ENCODE assay signal across 9 mouse cellular contexts in genomic region chr6:88132051-88132450, GRCm38 (mm10). TPM values are rescaled to one million over a fixed set of nuclear protein-coding genes. Genes with fewer than 3 reads are reported as not detected.
DNase-seq lines count a peak whose midpoint lies in the region; ATAC-seq and TF ChIP-seq lines count a peak whose summit lies in the region.
"Had no signal": no experiment of that assay in that cellular context is flagged by ENCODE, and none has a peak within 500 bp of the region (broad histone marks: within the 10 kb centered on the region; RNA-seq: fewer than 3 reads in every experiment).

No protein-coding gene starts in this region.

- 5% methylated on average over 17 of the region's 17 CpGs for WGBS in stomach, embryonic 14.5 days
- WGBS in stomach, postnatal 0 days: 6% methylated on average over 17 of the region's 17 CpGs
- under 1% methylated on average over 17 of the region's 17 CpGs for WGBS in forebrain, embryonic 16.5 days
- WGBS in limb, embryonic 15.5 days: 5% methylated on average over 17 of the region's 17 CpGs
- WGBS in stomach, embryonic 16.5 days: 4% methylated on average over 17 of the region's 17 CpGs

- no peaks in the 10 kb centered on the region for H3K27me3 ChIP-seq in stomach, embryonic 14.5 days (ENCODE audit: control insufficient read depth, insufficient read depth, low read length)
- no peaks in the 10 kb centered on the region for H3K27me3 ChIP-seq in stomach, postnatal 0 days (ENCODE audit: control insufficient read depth, insufficient read depth, low read length)
- H3K27me3 ChIP-seq in forebrain, embryonic 16.5 days (replicated peaks; ENCODE audit: control insufficient read depth, insufficient read depth, low read length): no peaks in the 10 kb centered on the region
- no peaks in the 10 kb centered on the region for H3K27me3 ChIP-seq in limb, embryonic 15.5 days
- no peaks in the 10 kb centered on the region for H3K27me3 ChIP-seq in stomach, embryonic 16.5 days (ENCODE audit: control insufficient read depth, insufficient read depth, low read length)

- H3K4me1 ChIP-seq in stomach, embryonic 14.5 days (ENCODE audit: control insufficient read depth, insufficient read depth, low read length): peaks cover 5% of the 10 kb centered on the region; the same call in 1 of the 2 replicates
- H3K4me1 ChIP-seq in stomach, postnatal 0 days (replicated peaks; ENCODE audit: control insufficient read depth, insufficient read depth): no peaks in the 10 kb centered on the region
- H3K4me1 ChIP-seq in forebrain, embryonic 16.5 days (replicated peaks; ENCODE audit: control insufficient read depth, insufficient read depth, low read length): peaks cover 22% of the 10 kb centered on the region
- H3K4me1 ChIP-seq in limb, embryonic 15.5 days: peaks cover 28% of the 10 kb centered on the region
- peaks cover 4% of the 10 kb centered on the region; the same call in 1 of the 2 replicates for H3K4me1 ChIP-seq in stomach, embryonic 16.5 days (ENCODE audit: control insufficient read depth, insufficient read depth, low read length)

- H3K9me3 ChIP-seq in stomach, embryonic 14.5 days (ENCODE audit: control insufficient read depth, low read depth, low read length): no peaks in the 10 kb centered on the region
- H3K9me3 ChIP-seq in stomach, postnatal 0 days (ENCODE audit: control insufficient read depth, low read length): no peaks in the 10 kb centered on the region
- no peaks in the 10 kb centered on the region for H3K9me3 ChIP-seq in forebrain, embryonic 16.5 days (ENCODE audit: control insufficient read depth, low read length)
- H3K9me3 ChIP-seq in limb, embryonic 15.5 days: no peaks in the 10 kb centered on the region
- no peaks in the 10 kb centered on the region for H3K9me3 ChIP-seq in stomach, embryonic 16.5 days (replicated peaks; ENCODE audit: control insufficient read depth, low read length)

- H3K36me3 ChIP-seq in stomach, embryonic 14.5 days (ENCODE audit: control insufficient read depth, insufficient read depth, low read length): no peaks in the 10 kb centered on the region
- H3K36me3 ChIP-seq in stomach, postnatal 0 days (ENCODE audit: control insufficient read depth, insufficient read depth, low read length): no peaks in the 10 kb centered on the region
- no peaks in the 10 kb centered on the region for H3K36me3 ChIP-seq in forebrain, embryonic 16.5 days (ENCODE audit: control insufficient read depth, insufficient read depth)
- no peaks in the 10 kb centered on the region for H3K36me3 ChIP-seq in limb, embryonic 15.5 days
- H3K36me3 ChIP-seq in stomach, embryonic 16.5 days (ENCODE audit: control insufficient read depth, insufficient read depth, low read length): no peaks in the 10 kb centered on the region

- peak overlapping the region; percentile 25 for H3K4me2 ChIP-seq in stomach, embryonic 14.5 days (replicated peaks; ENCODE audit: low read depth, low read length)
- H3K4me2 ChIP-seq in stomach, postnatal 0 days (replicated peaks; ENCODE audit: low read depth): no peak overlapping the region
- peak overlapping the region; percentile 49 for H3K4me2 ChIP-seq in forebrain, embryonic 16.5 days (ENCODE audit: low read length)
- peak overlapping the region; percentile 29; the same call in 1 of the 2 replicates for H3K4me2 ChIP-seq in limb, embryonic 15.5 days
- H3K4me2 ChIP-seq in stomach, embryonic 16.5 days (ENCODE audit: low read depth, low read length): peak overlapping the region; percentile 28; the same call in 1 of the 2 replicates

- H3K4me3 ChIP-seq in stomach, embryonic 14.5 days (ENCODE audit: low read depth, low read length): no peak overlapping the region
- no peak overlapping the region for H3K4me3 ChIP-seq in stomach, postnatal 0 days (ENCODE audit: low read depth, low read length)
- H3K4me3 ChIP-seq in forebrain, embryonic 16.5 days (replicated peaks; ENCODE audit: low read length): 0 out of 2 replicates have a peak overlapping the region, but pooled peaks have one; percentile 10
- H3K4me3 ChIP-seq in limb, embryonic 15.5 days: no peak overlapping the region
- H3K4me3 ChIP-seq in stomach, embryonic 16.5 days (replicated peaks; ENCODE audit: low read length): 0 out of 2 replicates have a peak overlapping the region, but pooled peaks have one; percentile 4
- H3K4me3 ChIP-seq: layer of hippocampus, adult 2 months had no signal

- peak; percentile 18; the same call in 1 of the 2 replicates for ATAC-seq in stomach, embryonic 14.5 days (ENCODE audit: insufficient number of reproducible peaks, insufficient read depth, low FRiP score, low read depth)
- ATAC-seq in stomach, postnatal 0 days (ENCODE audit: low FRiP score, low TSS enrichment): no peak
- ATAC-seq in forebrain, embryonic 16.5 days: peak; percentile 74
- ATAC-seq in limb, embryonic 15.5 days (ENCODE audit: insufficient number of reproducible peaks, low FRiP score, low TSS enrichment, low read depth): no peak
- peak; percentile 46; the same call in 1 of the 2 replicates for ATAC-seq in stomach, embryonic 16.5 days (ENCODE audit: insufficient read depth, low FRiP score)
- no peak for ATAC-seq in cerebellum, adult (ENCODE audit: insufficient number of reproducible peaks, low FRiP score, low TSS enrichment)

- no peak for TF ChIP-seq CTCF in stomach, postnatal 0 days (IDR thresholded peaks at IDR 0.05; ENCODE audit: low read depth)

- TF ChIP-seq EP300 in stomach, postnatal 0 days (optimal IDR thresholded peaks at IDR 0.05): no peak

- no peak overlapping the region; the same call in 1 of the 2 replicates for H3K9ac ChIP-seq in stomach, embryonic 14.5 days (replicated peaks; ENCODE audit: low read depth, low read length)
- no peak overlapping the region for H3K9ac ChIP-seq in stomach, postnatal 0 days (ENCODE audit: low read length)
- peak overlapping the region; percentile 44 for H3K9ac ChIP-seq in forebrain, embryonic 16.5 days (replicated peaks; ENCODE audit: low read depth, low read length)
- H3K9ac ChIP-seq in limb, embryonic 15.5 days: no peak overlapping the region
- no peak overlapping the region for H3K9ac ChIP-seq in stomach, embryonic 16.5 days (ENCODE audit: low read length)

- no peak for DNase-seq in stomach, postnatal 0 days (ENCODE audit: low spot score)
- no peak for DNase-seq in layer of hippocampus, adult 11-12 months (ENCODE audit: low spot score)
- no peak for DNase-seq in adrenal gland, postnatal 25 days

- H3K27ac ChIP-seq in stomach, embryonic 14.5 days (ENCODE audit: low read length): no peak overlapping the region
- no peak overlapping the region for H3K27ac ChIP-seq in stomach, postnatal 0 days (replicated peaks)
- H3K27ac ChIP-seq in forebrain, embryonic 16.5 days (ENCODE audit: low read length): no peak overlapping the region
- no peak overlapping the region for H3K27ac ChIP-seq in limb, embryonic 15.5 days
- no peak overlapping the region for H3K27ac ChIP-seq in stomach, embryonic 16.5 days (ENCODE audit: low read length)
- H3K27ac ChIP-seq: layer of hippocampus, adult 2 months had no signal

RNA-seq across cellular contexts. Expression of gene Rpn1, which starts 47.8 kb away (rescaled TPM):
- polyA plus RNA-seq in stomach, embryonic 14.5 days (2014; fragmentation: Nextera tagmentation; extraction: Ambion mirVana): 373 and 402 TPM in 2 replicates
- 265 and 266 TPM in 2 replicates for polyA plus RNA-seq in stomach, postnatal 0 days (2015; fragmentation: Nextera tagmentation; extraction: Ambion mirVana)
- 273 and 275 TPM in 2 replicates for polyA plus RNA-seq in forebrain, embryonic 16.5 days (2015; fragmentation: Nextera tagmentation; extraction: Ambion mirVana)
- polyA plus RNA-seq in limb, embryonic 15.5 days (2015; fragmentation: Nextera tagmentation; extraction: Ambion mirVana): 424 and 437 TPM in 2 replicates
- polyA plus RNA-seq in stomach, embryonic 16.5 days (2015; fragmentation: Nextera tagmentation; extraction: Ambion mirVana): 468 and 478 TPM in 2 replicates
- total RNA-seq in adrenal gland, postnatal 25 days (2021): 211 and 212 TPM in 2 replicates

Comparison
In these comparisons a context has a peak if more than half of its experiments do, and no peak if none do; other contexts are left out.
1. ATAC-seq: peak in stomach, embryonic 14.5 days (single experiment), forebrain, embryonic 16.5 days (single experiment) and stomach, embryonic 16.5 days (single experiment); none in stomach, postnatal 0 days (single experiment), limb, embryonic 15.5 days (single experiment) and cerebellum, adult (single experiment).
2. H3K4me3 ChIP-seq: peak in forebrain, embryonic 16.5 days (single experiment) and stomach, embryonic 16.5 days (single experiment); none in stomach, embryonic 14.5 days (single experiment), stomach, postnatal 0 days (single experiment) and limb, embryonic 15.5 days (single experiment).